Mouse (Mus musculus) MEL (cell line): ENCODE data around the gene Gm5114.
"Not testable (repeated sequence)": the region's sequence is repeated elsewhere in the genome, so short reads cannot be mapped to it uniquely, and the experiment has no call there.

Experiments
- CHD1 ChIP-seq: IDR thresholded peaks from 2 replicates; pipeline ENCODE4 v1.6.1; 2012; ENCODE audit warnings: low read depth, mild to moderate bottlenecking, inconsistent platforms, low read length, improper control_type of control experiment
- CTCF ChIP-seq, 3 experiments: IDR thresholded peaks in 2 of 3; conservative IDR thresholded peaks in 1 of 3; 2 replicates each; pipeline ENCODE4 v1.5.1; 2011 to 2012; ENCODE audit warnings: low read length in 3 of 3, low read depth in 2 of 3, mild to moderate bottlenecking in 2 of 3, improper control_type of control experiment in 1 of 3, inconsistent platforms in 1 of 3, mixed read lengths in 1 of 3, moderate library complexity in 1 of 3; ENCODE audit not compliant: control insufficient read depth in 1 of 3, insufficient read depth in 1 of 3, poor library complexity in 1 of 3, severe bottlenecking in 1 of 3
- E2F4 ChIP-seq: IDR thresholded peaks from 2 replicates; pipeline ENCODE4 v1.6.1; 2011; ENCODE audit warnings: low read depth, low read length, improper control_type of control experiment, borderline replicate concordance
- EP300 ChIP-seq, 2 experiments: IDR thresholded peaks; 2 replicates each; pipeline ENCODE4 v1.6.1; 2011; ENCODE audit warnings: improper control_type of control experiment in 2 of 2, low read length in 2 of 2, low read depth in 1 of 2, mild to moderate bottlenecking in 1 of 2
- HCFC1 ChIP-seq: IDR thresholded peaks from 2 replicates; pipeline ENCODE4 v1.6.1; 2012; ENCODE audit warnings: low read depth, mild to moderate bottlenecking, inconsistent platforms, low read length, improper control_type of control experiment, moderate library complexity
- MXI1 ChIP-seq: IDR thresholded peaks from 2 replicates; pipeline ENCODE4 v1.6.1; 2011; ENCODE audit warnings: mild to moderate bottlenecking, low read depth, low read length, improper control_type of control experiment
- NELFE ChIP-seq: IDR thresholded peaks from 2 replicates; pipeline ENCODE4 v1.6.1; 2011; ENCODE audit warnings: low read depth, low read length, improper control_type of control experiment
- POLR2A ChIP-seq, 2 experiments: IDR thresholded peaks; 2 replicates each; pipeline ENCODE4 v1.6.1; 2011 to 2012; ENCODE audit warnings: low read length in 2 of 2, mild to moderate bottlenecking in 2 of 2, control low read depth in 1 of 2, improper control_type of control experiment in 1 of 2, low read depth in 1 of 2, moderate library complexity in 1 of 2; ENCODE audit not compliant: control insufficient read depth in 1 of 2, insufficient read depth in 1 of 2, poor library complexity in 1 of 2
- POLR2AphosphoS2 ChIP-seq: IDR thresholded peaks from 2 replicates; pipeline ENCODE4 v1.6.1; 2011; ENCODE audit warnings: low read length, improper control_type of control experiment
- POLR2AphosphoS5 ChIP-seq: IDR thresholded peaks from 2 replicates; pipeline ENCODE4 v1.6.1; 2012; ENCODE audit warnings: low read depth, borderline replicate concordance, mild to moderate bottlenecking, inconsistent platforms, low read length, moderate library complexity, mixed read lengths
- SIN3A ChIP-seq: IDR thresholded peaks from 2 replicates; pipeline ENCODE4 v1.6.1; 2012; ENCODE audit warnings: low read length, improper control_type of control experiment, inconsistent platforms
- TCF12 ChIP-seq: IDR thresholded peaks from 2 replicates; pipeline ENCODE4 v1.6.1; 2014; ENCODE audit warnings: low read depth, mild to moderate bottlenecking, inconsistent platforms, low read length, improper control_type of control experiment, moderate library complexity
- USF2 ChIP-seq, 2 experiments: IDR thresholded peaks; 2 replicates each; pipeline ENCODE4 v1.6.1; 2011 to 2012; ENCODE audit warnings: improper control_type of control experiment in 2 of 2, low read length in 2 of 2, borderline replicate concordance in 1 of 2, inconsistent platforms in 1 of 2, low read depth in 1 of 2, mild to moderate bottlenecking in 1 of 2; ENCODE audit not compliant: insufficient read depth in 1 of 2
- ZC3H11A ChIP-seq: IDR thresholded peaks from 2 replicates; pipeline ENCODE4 v1.6.1; 2012; ENCODE audit warnings: low read depth, mild to moderate bottlenecking, inconsistent platforms, low read length, improper control_type of control experiment

DNA sequence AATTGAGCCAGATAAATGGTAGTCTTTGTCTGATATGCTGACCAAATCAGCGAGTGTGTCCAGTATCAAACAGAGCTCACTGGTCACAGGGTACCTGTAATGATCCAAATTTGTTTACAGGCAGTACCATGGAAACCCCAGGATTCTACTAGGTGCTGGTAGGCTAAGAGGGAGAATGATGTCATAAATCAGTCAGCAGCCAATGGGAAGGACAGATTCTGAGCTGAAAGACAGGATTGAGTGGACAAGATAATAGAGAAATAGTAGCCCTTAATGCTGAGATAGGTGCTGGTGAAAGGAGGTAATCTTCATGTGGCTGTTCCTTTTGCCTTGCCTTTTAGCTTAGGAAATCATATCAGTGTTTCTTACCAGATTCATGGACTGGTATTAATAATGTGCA is at the start of gene Gm5114:
- not testable (repeated sequence) for TF ChIP-seq ZC3H11A; CTCF (IDR thresholded peaks at IDR 0.05 in 2 of 3, conservative IDR thresholded peaks at IDR 0.05 in 1 of 3; ENCODE audit: control insufficient read depth in 1 of 3, insufficient read depth in 1 of 3, low read depth in 2 of 3, low read length in 3 of 3, poor library complexity in 1 of 3, severe bottlenecking in 1 of 3); POLR2A (IDR thresholded peaks at IDR 0.05; ENCODE audit: control insufficient read depth in 1 of 2, insufficient read depth in 1 of 2, low read depth in 1 of 2, low read length in 2 of 2, poor library complexity in 1 of 2); TCF12; MXI1; CHD1; POLR2AphosphoS5; E2F4; SIN3A; USF2 (IDR thresholded peaks at IDR 0.05; ENCODE audit: borderline replicate concordance in 1 of 2, insufficient read depth in 1 of 2, low read depth in 1 of 2, low read length in 2 of 2); HCFC1; EP300 (IDR thresholded peaks at IDR 0.05; ENCODE audit: low read depth in 1 of 2, low read length in 2 of 2); POLR2AphosphoS2; NELFE
